Mouse (Mus musculus): ENCODE measurements at regions not wholly inside any gene's neighbourhood (a gene's known extent, or its start where the extent isn't known, plus 50 kb on each side); places are given as distances from the start of the nearest gene placed in this dataset.

DNA sequence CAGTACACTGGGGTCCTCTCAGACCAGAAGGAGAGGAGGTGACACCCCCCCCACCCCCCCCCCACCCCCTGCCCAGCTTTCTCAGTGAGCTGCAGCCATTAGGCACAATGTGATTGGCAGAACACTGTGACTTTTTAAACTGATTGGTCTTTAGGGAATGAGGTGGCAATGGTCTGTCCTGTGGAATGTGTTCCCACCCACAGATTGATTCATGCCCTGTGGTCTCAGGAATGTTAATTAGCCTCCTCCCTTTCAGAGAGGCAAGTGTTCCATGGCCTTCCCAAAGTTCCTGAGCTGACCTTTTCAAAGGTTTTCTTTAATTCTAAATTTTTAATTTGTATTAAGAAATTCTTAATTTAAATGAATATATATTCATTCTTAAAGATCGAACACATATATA lies 524.0 kb upstream of the Ins1 start:
- TF ChIP-seq CTCF (IDR thresholded peaks at IDR 0.05; ENCODE audit: borderline replicate concordance, insufficient read depth, low read depth, low read length) (no peak), POLR2A (IDR thresholded peaks at IDR 0.05; ENCODE audit: borderline replicate concordance, insufficient read depth, low read length) (no peak)

Data from cerebellum, adult 2 months (tissue).